Mouse (Mus musculus) adrenal gland, postnatal 10 days (tissue): ENCODE results near the gene Atp6v1g3. TPM values are rescaled to one million over a fixed set of nuclear protein-coding genes. Genes with fewer than 3 reads are reported as not detected.

Experiments
- DNase-seq: peaks from one replicate; pipeline ENCODE4 v3.0.0; 2021; ENCODE audit warnings: mixed read lengths
- total RNA-seq, 2 experiments: library from RNA; stranded (reverse); gene quantifications; 2 replicates each; pipeline ENCODE4 v1.2.3; 2021

Gene Atp6v1g3
- total RNA-seq, 2 experiments from 2014 or later: not detected

DNA sequence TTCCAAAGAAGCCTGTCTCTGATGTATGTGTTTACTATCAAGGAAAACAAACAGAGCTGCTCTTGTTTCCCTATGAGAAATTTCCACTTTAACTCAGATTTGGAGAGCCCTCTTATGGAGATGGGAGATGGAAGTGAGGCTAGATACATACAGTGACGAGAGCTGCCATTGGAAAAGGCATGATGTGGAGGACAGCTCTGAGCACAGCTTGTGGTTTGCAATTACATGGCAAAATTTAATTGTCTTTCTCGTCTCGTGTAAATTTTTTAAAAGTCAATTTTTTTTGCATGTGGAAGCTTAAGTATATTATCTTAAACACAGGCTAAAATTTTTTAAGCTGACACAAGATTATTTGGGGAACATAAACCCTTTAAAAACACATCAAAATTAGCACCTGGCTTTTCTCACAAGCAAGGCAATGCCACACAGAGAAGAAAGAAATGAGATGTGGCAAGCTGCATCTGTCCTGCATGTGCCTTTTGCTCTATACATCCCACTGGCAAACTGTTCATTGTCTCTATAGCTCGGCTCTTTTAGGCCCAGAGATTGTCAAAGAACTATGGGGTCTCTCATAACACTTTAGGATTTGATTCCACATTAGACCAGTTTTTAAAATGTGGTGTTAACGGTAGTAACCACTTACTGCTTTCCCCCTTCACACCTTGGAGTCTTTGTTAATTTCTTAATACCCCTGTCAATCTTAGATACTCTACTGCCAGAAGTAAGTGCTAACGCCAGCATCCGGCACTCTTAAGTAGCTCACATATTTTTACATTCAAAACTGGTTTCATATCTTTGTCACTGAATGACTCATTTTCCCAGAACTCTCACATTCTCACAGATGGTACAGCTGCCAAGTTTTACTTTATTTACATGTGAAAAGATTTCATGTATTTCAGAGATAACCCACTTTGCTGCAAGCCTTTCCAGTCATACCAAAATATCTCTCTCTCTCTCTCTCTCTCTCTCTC, 16.2 kb downstream of the Atp6v1g3 start:
- no peak for DNase-seq

DNA sequence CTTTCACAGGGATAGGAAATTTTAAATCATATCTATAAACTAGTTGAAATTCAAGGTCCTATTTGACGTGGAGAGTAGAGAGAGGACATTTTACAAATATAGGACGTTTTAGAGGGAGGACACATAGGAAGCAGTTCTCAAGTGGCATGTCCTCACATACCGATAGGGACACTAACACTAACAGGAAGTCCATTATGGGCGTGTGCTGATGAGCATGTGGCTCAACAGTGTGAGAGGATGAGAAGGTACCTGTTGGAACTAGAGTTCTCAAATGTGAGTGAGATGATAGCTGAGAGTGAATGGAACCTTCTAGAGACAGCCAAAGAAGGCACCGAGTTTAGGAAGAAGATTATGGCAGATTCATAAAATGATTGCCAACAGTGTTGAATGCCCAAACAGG, 17.9 kb downstream of the Atp6v1g3 start:
- DNase-seq: no peak

DNA sequence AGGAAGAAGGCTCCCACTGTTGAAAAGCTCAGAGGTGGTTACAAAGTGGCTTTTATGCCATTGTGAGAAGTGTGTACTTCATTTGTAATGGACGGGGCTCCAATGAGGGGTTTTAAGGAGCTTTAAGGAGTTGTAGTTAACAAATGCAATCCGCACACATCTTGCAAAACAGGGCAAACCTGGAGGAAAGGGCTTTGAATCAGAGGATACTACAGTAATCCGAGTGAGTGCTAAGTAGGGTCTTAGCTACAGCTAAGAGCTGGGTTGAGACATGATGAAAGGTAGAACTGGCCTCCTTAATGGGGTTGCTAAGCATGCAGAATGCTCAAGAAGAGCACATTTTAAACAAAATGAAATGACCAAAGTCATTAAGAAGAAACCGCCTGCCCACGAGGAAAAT, 20.9 kb downstream of the Atp6v1g3 start:
- DNase-seq: no peak

GRCm38 (mm10) chr1:138298156-138298555, 24.6 kb downstream of the Atp6v1g3 start:
- DNase-seq: no peak

DNA sequence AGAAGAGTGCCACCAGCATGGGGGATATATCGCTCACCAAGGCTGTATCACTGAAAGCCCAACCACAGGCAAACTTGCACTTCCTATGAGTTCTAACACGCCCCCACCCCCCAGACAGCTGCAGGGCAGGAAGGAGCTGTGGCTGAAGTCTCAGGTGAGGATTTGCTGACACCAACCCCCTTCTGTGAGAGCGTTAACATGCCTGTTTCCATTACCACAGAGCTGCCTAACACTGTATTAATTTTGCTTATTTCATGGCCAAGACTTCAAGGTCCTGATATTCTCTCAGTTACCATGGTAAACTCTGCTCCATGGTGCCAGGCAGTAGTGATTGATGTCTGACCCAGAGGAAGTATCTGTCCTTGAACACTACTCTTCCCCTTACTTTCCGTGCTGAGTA, 26.0 kb downstream of the Atp6v1g3 start:
- peak; percentile 46 for DNase-seq

DNA sequence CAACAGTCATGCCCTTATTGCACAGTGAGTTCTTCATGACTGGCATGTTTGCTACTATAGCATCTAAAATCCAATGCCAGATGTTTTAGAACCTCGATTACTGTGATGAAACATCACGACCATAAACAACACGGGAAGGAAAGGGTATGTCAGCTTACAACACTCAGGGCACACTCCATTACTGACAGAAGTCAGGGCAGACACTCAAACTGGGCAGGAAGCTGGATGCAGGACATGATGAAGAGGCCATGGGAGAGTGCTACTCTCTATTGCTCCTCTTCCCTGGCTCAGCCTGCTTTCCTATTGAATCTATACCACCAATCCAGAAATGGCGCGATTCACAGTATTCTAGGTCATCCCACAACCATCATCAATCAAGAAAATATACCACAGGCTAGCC, 28.4 kb downstream of the Atp6v1g3 start:
- DNase-seq: no peak

DNA sequence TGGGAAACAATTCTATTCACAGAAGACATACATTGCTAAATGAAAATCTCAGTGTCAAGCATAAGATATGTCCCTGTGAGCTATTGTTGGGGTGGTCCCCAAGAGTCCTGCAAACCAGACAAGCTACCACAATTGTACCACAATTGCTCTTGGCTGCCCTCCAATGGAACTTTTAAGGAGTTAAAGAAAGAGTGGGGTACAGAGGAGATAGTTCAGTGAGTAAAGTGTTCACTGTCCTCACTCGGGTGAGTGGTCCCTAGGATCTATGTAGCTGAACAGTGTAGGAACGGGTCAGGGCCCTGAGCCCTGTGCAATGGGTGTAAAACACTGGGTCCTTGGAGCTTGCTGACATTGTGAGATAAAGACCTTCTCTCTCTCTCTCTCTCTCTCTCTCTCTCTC, 29.2 kb downstream of the Atp6v1g3 start:
- DNase-seq: no peak

- DNase-seq: no peak
These were observed 29.8 kb downstream of the Atp6v1g3 start for GRCm38 (mm10) chr1:138303296-138303695.

DNA sequence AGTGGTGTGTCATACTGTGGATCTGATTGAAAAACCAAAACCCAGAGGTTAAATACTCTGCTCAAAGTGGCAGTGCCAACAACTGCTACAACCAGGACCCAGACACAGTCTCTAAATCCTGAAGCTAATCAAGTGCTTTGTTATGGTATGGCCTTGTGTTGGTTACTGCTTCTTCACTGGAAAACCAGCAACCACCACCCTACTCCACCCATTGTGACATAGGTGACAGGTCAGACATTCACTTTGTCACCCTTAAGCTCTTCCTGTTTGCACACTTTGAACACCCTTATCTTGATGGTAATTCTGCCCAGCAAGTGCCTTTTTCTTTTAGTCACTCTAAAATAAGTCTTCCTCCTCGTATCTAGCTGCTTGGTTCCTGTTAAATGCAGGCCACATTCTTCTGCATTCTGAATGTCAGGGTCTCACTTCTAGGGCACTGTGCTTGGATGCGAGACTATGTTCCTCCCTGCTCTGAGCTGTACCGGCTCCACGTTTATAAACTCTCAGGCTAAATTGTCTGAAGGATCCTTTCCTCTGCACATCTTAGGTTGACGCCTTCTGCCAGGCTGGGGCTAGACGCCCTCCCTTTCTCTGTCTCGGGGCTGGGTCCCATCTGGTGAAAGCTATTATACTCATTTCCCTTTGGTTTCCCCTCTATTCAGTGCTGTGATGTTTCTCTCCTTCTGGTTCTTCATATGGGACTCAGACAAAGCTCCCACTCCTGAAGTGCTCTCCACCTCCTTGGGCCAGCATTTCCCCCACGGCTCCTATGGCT, 30.8 kb downstream of the Atp6v1g3 start:
- no peak for DNase-seq

DNA sequence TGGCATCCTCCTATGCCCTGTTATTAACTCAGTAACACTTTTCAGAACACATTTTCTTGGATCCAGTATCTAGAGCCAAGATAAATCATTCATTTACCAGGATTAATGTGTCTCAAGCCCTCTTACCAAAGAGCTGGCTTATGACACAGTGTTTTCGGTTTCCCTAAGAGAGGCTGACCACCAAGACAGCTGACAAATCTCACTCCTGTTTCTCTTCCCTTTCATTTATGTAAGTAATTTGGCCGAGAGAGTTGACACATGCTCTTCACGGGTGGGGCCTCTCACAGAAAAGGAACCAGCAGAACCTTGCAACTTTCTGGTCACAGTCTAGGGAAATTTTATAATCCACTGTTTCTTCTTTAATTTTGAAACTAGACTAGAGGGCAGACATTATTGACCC, 49.1 kb downstream of the Atp6v1g3 start:
- DNase-seq: no peak

DNA sequence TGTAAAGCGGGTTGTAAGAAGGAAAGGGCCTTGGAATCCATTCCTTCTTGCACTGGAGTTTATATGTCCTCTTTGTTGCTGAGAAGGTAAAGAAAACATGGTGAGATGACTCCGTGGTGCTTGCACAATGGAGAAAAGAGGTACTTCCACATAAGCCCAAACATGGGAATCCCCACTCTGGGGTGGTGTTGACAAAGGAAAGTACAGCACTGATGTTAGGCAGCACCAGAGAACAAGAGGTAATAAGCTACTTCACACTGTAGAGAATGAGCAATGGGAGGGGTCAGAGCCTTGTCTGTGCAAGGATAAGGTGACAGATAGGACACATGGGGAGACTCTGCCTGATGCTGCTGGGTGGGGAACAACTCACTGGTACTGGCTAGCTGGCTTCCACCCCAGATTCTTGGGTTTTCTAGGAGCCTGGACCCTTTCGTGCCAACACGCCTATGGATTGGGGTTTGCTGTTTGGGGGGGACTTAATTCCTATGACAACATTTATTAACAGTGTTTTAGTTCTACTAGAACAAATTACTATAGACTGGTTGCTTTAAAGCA, 49.6 kb downstream of the Atp6v1g3 start:
- no peak for DNase-seq

- DNase-seq: peak; percentile 13
These were observed 52.6 kb downstream of the Atp6v1g3 start for GRCm38 (mm10) chr1:138326091-138326490.

DNA sequence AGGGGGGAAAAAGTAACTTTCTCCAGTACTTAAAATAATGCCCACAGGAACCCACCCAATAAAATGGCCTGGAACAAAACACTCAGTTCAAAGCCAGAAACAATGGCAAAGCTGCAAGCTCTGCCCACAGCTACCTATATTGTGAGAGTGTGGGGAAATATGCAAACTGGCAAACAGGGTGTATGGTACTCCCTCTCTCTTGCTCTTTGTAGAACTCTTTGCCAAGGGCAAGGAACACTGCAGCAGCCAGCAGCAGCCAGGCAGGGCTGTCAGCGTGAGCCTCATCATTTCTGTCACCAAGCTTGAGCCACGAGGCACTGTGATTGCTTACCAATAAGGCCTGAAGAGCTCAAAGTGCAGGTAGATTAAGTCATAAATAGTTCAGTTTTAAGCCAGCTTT, 53.0 kb downstream of the Atp6v1g3 start:
- DNase-seq: no peak

DNA sequence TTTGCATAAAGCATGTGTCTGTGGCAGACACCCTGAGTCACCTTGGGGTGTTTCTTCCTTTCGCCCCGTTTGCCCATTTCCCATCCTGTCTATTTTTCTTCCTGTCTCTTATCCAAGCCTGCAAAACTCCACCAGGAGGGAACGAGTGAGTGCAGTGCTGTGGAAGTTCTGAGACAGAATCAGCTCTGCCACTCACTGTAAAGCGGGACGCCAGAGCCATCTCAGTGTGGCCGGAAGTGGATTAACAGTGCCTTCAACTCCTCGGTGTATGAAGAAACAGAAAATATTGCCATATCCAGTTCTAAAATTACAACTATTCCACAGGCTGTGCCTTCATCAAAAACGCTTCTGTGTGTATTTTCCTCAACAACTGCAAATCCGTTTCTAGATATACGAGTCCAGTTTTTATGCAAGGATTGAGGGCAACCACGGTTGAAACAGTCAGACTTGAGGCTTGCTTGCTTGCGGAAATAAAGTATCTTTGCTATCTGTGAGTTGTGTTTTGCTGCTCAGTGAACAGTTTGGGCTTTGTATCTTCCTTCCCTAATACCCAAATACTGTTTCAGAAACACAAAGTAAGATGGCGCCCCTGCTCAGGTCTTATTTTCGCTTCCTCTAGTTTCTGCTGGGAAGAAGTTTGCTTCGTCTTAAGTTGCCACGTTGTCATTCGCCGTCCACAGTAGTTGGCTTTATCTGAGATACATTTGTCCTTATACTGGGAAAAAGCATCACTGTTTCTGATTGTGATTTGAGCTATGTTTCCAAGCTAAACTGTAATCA, 54.1 kb downstream of the Atp6v1g3 start:
- DNase-seq: no peak

- DNase-seq: peak; percentile 26
These were observed 54.8 kb downstream of the Atp6v1g3 start for GRCm38 (mm10) chr1:138328320-138328719.

DNA sequence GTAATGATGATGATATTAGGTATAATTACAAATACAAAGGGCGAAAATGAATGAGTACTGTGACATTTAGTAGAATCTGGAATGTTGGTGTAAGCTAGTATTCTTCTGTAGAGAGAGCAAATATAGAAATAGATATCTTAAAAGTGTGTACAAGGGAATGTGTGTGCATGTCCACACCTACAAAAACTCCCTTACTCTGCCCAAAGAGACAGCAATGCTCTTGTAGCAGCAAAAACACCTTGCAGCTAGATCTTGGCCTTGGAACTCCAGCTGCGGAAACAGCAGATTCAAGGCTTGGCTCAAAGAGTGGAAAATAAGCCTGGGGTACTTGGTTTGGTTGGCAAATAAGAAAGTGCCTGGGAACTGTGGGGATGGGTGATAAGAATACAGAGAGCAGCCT, 57.0 kb downstream of the Atp6v1g3 start:
- no peak for DNase-seq

GRCm38 (mm10) chr1:138331596-138331995, 58.1 kb downstream of the Atp6v1g3 start:
- DNase-seq: no peak

DNA sequence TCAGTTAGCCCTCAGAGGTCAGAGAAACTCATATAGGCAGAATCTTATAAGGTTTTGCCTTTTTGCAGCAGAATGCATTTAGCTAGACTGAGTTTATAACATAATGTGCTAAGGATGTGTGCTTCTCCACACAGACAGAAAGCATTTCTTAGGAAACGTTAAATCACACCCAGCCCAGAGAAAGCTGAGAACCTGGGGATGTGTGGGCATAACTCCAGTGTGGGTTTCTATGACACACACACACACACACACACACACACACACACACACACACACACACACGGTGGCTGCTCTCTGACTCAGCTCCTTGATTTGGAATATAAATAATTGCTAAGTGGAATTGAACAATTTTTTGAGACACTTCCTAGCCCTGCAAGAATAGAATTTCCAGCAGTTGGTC, 61.2 kb downstream of the Atp6v1g3 start:
- no peak for DNase-seq

- no peak for DNase-seq
These were observed 63.9 kb downstream of the Atp6v1g3 start for GRCm38 (mm10) chr1:138337417-138337816.
